Mouse (Mus musculus) T-helper 1 cell (primary cell): ENCODE data around the gene Col11a2.

Experiments
- in situ Hi-C: fragments of 300-600 bp; cut with MboI, MseI; formaldehyde crosslinking; loops from one replicate; pipeline ENCODE4 v1.15.1; 2025; ENCODE audit warnings: high pct_unique_total_duplicates

Col11a2 gene

DNA sequence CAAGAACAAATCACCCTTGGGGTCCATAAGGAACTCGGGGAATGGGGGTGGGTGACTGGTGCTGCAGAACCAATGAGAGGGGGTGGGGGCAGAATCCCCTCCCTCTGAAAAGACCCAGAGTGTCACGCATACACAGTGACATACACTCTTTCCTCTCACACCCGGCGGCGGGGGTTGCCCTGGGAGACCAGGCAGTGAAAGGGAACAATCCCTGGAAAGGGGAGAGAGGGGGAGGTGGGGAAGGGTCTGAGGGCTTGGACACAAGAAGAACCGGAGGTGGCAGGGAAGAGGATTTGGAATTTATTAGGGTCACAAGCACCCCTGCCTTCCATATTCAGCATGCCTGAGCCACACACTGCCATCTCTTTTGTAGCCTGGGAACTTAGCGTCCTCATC lies 13.5 kb upstream of the Col11a2 start:
- in situ Hi-C loops = no loop called here

DNA sequence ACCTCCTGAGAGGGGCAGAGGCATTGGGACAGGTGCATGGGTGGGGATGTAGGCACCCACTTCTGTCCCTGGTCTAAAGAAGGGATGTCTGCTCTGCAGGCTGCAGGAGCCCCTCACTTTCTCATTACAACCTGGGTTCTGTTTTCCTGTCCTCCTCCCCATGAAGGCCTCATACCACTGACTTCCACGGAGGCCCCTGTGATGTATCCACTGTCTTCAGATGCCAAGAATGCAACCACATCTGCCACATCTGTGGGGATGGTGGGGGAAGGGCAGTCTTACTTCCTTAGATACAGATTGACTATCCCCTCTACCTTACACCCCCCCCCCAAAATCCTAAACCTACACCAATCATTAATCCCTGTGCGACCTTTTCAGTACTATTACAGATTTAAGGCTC lies 13.0 kb upstream of the Col11a2 start:
- in situ Hi-C loops = no loop called here

DNA sequence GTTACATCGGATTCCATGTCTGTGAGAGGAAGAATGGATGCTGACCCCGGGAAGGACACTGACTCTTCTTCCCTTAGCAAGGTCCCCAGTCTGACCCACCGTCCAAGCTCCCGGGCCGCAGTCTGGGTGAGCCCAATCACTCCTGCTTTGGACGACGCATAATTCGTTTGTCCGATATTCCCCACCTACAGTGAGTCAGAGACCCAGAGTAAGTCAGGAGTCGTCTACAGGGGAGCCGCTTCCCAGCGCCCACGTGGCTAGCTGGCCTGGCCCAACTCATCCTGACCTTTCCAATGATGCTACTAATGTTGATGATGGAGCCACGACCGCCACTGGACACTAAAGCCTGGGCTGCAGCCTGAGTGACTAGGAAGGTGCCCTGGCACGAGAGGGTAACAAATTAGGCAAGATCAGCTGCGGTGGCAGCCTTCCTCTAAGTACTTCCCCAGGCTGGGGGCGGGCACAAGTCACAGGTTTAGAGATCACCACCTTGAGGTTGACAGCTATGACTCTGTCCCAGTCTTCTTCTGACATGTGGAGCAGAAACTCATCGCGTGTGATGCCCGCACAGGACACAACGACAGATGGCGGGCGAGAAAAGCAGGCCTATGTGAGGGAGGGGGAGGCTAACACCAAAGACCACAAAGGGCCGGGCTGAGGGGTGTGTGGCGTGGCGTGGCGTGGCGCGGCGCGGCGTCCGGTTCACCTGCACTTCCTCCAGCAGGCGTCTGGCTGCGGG lies 12.2 kb upstream of the Col11a2 start:
- in situ Hi-C loops = no loop called here

- in situ Hi-C loops = no loop called here
Measured at GRCm38 (mm10) chr17:34027656-34028223, 11.5 kb upstream of the Col11a2 start, which contains the start of gene H2-Ke6. Gene H2-Ke6, minus strand, starts transcription at chr17:34028060.

- in situ Hi-C loops = no loop called here
Measured at GRCm38 (mm10) chr17:34028501-34029149, 10.6 kb upstream of the Col11a2 start.

DNA sequence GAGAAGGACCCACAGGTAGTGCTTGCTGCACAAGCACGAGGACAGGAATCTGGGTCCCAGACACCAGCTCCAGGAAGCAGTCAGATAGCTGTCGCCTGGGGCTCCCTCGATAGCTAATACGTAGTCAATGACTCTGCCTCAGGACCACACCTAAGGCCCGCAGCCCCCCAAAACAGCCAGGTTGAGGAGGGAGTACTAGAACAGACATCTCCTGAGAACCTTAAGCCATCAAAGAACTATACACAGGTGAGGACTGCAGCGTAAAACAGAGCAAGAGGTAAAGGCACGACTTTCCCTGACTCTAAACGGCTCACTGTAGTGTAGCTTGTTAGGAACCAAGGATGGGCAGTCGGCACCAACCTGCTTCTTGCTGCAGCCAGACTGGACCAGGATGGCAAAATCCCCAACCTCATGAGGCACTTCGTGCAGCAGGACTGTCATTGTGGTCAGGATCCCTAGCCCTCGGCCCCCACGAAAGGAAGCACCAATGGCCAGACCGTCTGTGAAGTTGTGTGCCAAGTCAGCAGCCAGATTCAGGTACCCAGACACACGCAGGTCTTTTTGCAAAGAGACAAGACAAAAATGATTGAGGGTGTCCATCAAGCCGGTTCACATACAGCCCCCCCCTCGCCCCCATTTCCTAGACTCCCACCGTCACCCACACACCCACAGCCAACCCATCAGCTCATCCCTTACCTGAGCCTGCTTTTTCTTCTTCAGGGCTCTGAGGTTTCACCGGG lies 9.9 kb upstream of the Col11a2 start:
- in situ Hi-C loops = no loop called here

GRCm38 (mm10) chr17:34029890-34030595 lies 9.2 kb upstream of the Col11a2 start:
- in situ Hi-C loops = loop anchor here (10.0 kb wide), 1 partner anchor 575 kb away; the partner anchor contains the start of genes Agpat1 and Rnf5

DNA sequence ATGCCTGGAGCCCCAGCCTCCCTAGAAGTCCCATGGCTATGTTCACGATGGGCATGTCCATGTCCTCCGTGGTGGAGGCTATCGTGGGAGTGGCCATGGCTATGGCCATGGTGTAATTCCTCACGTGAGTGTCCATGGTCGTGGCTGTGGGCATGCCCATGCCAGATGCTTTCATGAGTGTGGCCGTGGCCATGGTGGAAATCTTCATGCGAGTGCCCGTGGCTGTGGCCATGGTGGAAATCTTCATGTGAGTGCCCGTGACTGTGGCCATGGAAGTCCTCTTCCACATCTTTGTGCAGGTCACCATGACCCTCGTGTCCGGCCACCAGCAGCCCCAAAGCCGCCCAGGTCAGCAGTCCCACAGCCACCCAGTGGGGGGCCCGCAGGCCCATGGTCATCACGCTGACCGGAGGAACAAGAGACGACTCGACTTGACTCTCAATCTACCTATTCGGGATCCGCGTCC lies 8.3 kb upstream of the Col11a2 start:
- in situ Hi-C loops = loop anchor here (10.0 kb wide), 1 partner anchor 574 kb away; the partner anchor contains the start of genes Agpat1 and Rnf5

DNA sequence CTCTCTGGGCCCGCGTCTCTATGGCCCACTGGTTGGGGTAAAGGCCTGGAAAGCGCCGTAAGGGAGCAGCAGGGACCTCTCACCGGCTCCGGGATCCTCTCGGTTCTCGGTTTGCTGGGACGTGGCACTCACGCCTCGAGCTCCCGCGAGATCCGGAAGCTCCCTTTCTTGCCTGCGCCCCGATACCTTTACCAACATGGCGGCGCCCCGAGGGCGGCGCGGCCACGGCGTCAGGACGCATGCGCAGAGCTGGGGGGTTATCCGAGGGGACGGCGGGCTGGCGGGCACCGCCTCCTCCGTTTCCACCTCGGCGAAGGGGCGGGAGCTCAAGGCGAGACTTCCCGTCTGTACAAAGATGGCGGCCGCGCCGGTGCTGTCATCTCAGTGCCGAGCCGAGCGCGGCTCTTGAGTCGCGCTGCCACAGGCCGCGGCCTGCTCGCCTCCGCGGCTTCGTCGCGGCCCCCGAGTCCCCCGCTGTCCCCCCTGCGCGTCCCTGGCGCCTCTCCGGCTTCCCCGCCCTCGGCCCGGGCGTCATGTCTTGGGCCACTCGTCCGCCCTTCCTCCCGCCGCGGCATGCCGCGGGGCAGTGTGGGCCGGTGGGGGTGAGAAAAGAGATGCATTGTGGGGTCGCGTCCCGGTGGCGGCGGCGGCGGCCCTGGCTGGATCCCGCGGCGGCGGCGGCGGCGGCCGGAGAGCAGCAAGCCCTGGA lies 7.6 kb upstream of the Col11a2 start, which contains the start of the genes Slc39a7 and Rxrb:
Gene Slc39a7 (minus strand): TSS at position 218 of the 709 bp plus-strand sequence.
Gene Rxrb (plus strand): TSS at position 348 of the 709 bp plus-strand sequence.
- in situ Hi-C loops = loop anchor here (10.0 kb wide), 1 partner anchor 573 kb away; the partner anchor contains the start of genes Agpat1 and Rnf5

DNA sequence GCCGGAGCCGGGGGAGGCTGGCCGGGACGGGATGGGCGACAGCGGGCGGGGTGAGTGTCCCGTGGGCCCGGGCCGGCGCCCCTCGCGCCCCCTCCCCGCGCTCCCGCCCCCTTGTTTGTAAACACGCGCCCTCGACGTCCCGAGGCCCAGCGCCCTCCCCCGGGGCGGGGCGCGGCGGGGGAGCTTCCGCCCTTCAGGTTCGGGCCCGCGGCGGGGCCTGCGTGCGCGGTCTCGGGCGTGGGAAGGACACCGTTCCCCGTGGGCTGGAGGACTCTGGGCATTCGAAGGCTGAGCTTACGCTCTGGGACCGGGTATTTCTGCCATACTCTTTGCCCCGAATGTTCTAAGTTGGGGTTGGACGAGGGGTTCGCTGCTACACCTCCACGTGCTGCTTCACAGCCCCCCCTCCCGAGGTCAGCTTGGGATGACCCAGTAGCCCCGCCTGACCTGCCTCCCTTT lies 7.0 kb upstream of the Col11a2 start:
- in situ Hi-C loops = loop anchor here (10.0 kb wide), 1 partner anchor 573 kb away; the partner anchor contains the start of genes Agpat1 and Rnf5

GRCm38 (mm10) chr17:34032806-34033205 lies 6.4 kb upstream of the Col11a2 start:
- in situ Hi-C loops = loop anchor here (10.0 kb wide), 1 partner anchor 572 kb away; the partner anchor contains the start of genes Agpat1 and Rnf5

DNA sequence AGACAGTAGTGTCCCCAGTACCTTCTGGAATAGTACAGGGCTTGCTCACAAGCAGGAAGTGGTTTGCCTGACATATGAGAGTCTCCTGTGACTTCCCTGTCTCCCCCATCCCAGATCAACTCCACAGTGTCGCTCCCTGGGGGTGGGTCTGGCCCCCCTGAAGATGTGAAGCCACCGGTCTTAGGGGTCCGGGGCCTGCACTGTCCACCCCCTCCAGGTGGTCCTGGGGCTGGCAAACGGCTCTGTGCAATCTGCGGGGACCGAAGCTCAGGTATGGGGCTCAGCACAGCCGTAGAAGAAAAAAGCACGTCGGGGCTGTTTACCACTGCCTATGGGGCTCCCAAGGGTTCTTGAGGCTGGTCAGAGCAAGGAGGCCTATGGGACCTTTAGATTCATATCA lies 5.8 kb upstream of the Col11a2 start:
- in situ Hi-C loops = loop anchor here (10.0 kb wide), 1 partner anchor 571 kb away; the partner anchor contains the start of genes Agpat1 and Rnf5

DNA sequence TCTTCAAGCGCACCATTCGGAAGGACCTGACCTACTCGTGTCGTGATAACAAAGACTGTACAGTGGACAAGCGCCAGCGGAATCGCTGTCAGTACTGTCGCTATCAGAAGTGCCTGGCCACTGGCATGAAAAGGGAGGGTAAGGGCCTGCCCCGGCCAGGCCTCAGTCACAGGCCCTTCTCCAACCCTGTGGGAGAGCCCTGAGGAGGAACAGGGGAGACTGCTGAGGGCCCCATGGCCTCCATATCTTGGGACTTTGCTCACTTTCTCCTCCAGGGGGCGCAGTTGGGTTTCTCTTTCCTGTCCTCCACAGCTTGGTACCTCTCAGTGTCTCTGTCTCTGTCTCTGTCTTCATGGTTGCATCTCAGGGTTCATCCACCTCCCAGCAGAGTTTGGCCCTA lies 5.2 kb upstream of the Col11a2 start:
- in situ Hi-C loops = loop anchor here (10.0 kb wide), 1 partner anchor 571 kb away; the partner anchor contains the start of genes Agpat1 and Rnf5

- in situ Hi-C loops = loop anchor here (10.0 kb wide), 1 partner anchor 569 kb away; the partner anchor contains the start of genes Agpat1 and Rnf5
Measured at GRCm38 (mm10) chr17:34035517-34035916, 3.7 kb upstream of the Col11a2 start.

DNA sequence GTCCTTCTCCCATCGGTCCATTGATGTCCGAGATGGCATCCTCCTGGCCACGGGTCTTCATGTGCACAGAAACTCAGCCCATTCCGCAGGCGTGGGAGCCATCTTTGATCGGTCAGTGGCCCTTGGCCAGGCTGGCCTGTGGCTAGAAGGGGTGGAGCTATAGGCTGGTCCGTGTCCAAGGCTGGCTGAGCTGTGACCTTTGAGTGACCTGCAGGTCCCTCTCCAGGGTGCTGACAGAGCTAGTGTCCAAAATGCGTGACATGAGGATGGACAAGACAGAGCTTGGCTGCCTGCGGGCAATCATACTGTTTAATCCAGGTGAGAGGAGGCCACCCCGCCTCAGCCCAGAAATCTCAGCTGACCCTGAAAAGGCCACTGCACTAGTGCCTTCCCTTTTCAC lies 2.6 kb upstream of the Col11a2 start:
- in situ Hi-C loops = loop anchor here (10.0 kb wide), 1 partner anchor 568 kb away; the partner anchor contains the start of genes Agpat1 and Rnf5

- in situ Hi-C loops = loop anchor here (10.0 kb wide), 1 partner anchor 568 kb away; the partner anchor contains the start of genes Agpat1 and Rnf5
Measured at GRCm38 (mm10) chr17:34037241-34037640, 2.0 kb upstream of the Col11a2 start.

GRCm38 (mm10) chr17:34038440-34038839 lies 797 bp upstream of the Col11a2 start:
- in situ Hi-C loops = loop anchor here (10.0 kb wide), 1 partner anchor 566 kb away; the partner anchor contains the start of genes Agpat1 and Rnf5

DNA sequence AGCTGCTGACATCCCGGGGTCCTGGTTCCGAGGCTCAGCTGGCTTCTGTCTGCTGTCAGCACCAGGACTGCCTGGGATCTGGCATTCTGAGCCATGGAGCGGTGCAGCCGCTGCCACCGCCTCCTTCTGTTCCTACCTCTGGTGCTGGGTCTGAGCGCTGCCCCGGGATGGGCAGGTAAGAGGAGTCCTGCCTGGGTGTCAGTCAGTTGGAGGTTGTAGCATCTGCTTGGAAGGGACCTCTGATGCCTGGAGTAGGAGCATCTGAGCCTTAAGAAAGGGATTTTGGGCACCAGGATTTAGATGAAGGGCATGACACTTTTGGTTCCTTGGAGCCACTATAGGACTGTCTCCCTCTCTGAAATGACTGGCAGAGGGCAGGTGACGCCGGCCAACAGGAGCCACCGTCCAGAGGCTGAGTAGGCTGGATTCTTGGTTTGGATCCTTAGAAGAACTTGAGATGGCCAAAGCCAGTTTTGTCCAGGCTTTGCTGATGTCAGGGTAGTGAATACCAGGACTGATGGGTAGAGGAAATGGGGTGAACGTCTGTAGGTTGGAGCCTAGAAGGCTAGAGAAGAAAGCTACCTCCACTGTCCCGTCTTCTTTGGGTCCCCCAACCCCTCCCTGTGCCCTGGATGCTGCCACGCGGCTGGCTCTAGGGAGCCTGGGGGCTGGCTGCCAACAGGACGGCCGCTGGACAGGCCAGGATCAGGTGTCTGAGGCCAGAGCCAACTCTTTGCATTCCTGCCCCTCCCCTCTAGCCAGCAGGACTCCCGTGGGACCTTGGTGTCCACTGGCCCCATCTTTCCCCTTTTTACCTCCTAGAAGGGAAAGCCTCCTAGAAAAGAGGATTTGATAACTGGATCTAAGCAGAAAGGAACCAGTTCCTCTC lies 569 bp downstream of the Col11a2 start:
- in situ Hi-C loops = loop anchor here (10.0 kb wide), 1 partner anchor 565 kb away; the partner anchor contains the start of genes Agpat1 and Rnf5
